Mouse (Mus musculus): ENCODE results near the gene Gpr55. TPM values are rescaled to one million over a fixed set of nuclear protein-coding genes. Genes with fewer than 3 reads are reported as not detected.
A peak's percentile ranks its signal among the peaks of the same experiment; 100 is the strongest.

The Gpr55 gene
- total RNA-seq, 2 experiments from 2014 or later = not detected

GRCm38 (mm10) chr1:85973468-85973877 lies 12.7 kb upstream of the Gpr55 start:
- H3K27ac ChIP-seq = no peak overlapping the region
- TF ChIP-seq CTCF (conservative IDR thresholded peaks at IDR 0.05) = no peak
- no peak for DNase-seq (ENCODE audit: low spot score in 2 of 2)
- no peak overlapping the region for H3K4me3 ChIP-seq

- Histone ChIP-seq H3K27ac (no peak overlapping the region), H3K4me3 (no peak overlapping the region)
- TF ChIP-seq CTCF (conservative IDR thresholded peaks at IDR 0.05) = no peak
- no peak for DNase-seq (ENCODE audit: low spot score in 2 of 2)
Measured at GRCm38 (mm10) chr1:85972341-85972740, 11.5 kb upstream of the Gpr55 start.

- DNase-seq (ENCODE audit: low spot score in 2 of 2) = no peak
- TF ChIP-seq CTCF (conservative IDR thresholded peaks at IDR 0.05) = no peak
- Histone ChIP-seq H3K27ac (no peak overlapping the region), H3K4me3 (no peak overlapping the region)
Measured at GRCm38 (mm10) chr1:85971070-85971469, 10.3 kb upstream of the Gpr55 start.

GRCm38 (mm10) chr1:85969519-85969918 lies 8.7 kb upstream of the Gpr55 start:
- peak; percentile 22 to 25 for DNase-seq (ENCODE audit: low spot score in 2 of 2)
- no peak for TF ChIP-seq CTCF (conservative IDR thresholded peaks at IDR 0.05)
- no peak overlapping the region for H3K27ac ChIP-seq
- no peak overlapping the region for H3K4me3 ChIP-seq

GRCm38 (mm10) chr1:85969081-85969480 lies 8.3 kb upstream of the Gpr55 start:
- H3K27ac ChIP-seq = no peak overlapping the region
- DNase-seq (ENCODE audit: low spot score in 2 of 2) = no peak
- no peak for TF ChIP-seq CTCF (conservative IDR thresholded peaks at IDR 0.05)
- no peak overlapping the region for H3K4me3 ChIP-seq

GRCm38 (mm10) chr1:85965856-85966255 lies 5.0 kb upstream of the Gpr55 start:
- peak overlapping the region; percentile 39; the same call in 1 of the 2 replicates for H3K27ac ChIP-seq
- TF ChIP-seq CTCF (conservative IDR thresholded peaks at IDR 0.05) = no peak
- H3K4me3 ChIP-seq = no peak overlapping the region
- no peak for DNase-seq (ENCODE audit: low spot score in 2 of 2)

- DNase-seq (ENCODE audit: low spot score in 2 of 2) = no peak
Measured at GRCm38 (mm10) chr1:85962081-85962480, 1.3 kb upstream of the Gpr55 start.

GRCm38 (mm10) chr1:85959889-85960276 lies 924 bp downstream of the Gpr55 start:
- Histone ChIP-seq H3K27ac (no peak overlapping the region), H3K4me3 (no peak overlapping the region)
- DNase-seq (ENCODE audit: low spot score in 2 of 2) = no peak
- TF ChIP-seq CTCF (conservative IDR thresholded peaks at IDR 0.05) = no peak

More at GRCm38 (mm10) chr1:85962081-85962480, 1.3 kb upstream of the Gpr55 start:
- TF ChIP-seq CTCF (conservative IDR thresholded peaks at IDR 0.05) = no peak
- Histone ChIP-seq H3K4me3 (no peak overlapping the region), H3K27ac (no peak overlapping the region)

GRCm38 (mm10) chr1:85959129-85959888 lies 1.5 kb downstream of the Gpr55 start:
- no peak for DNase-seq (ENCODE audit: low spot score in 2 of 2)
- Histone ChIP-seq H3K27ac (no peak overlapping the region), H3K4me3 (no peak overlapping the region)
- no peak for TF ChIP-seq CTCF (conservative IDR thresholded peaks at IDR 0.05)

GRCm38 (mm10) chr1:85957942-85958619 lies 2.7 kb downstream of the Gpr55 start:
- no peak overlapping the region for H3K27ac ChIP-seq
- no peak for TF ChIP-seq CTCF (conservative IDR thresholded peaks at IDR 0.05)
- DNase-seq (ENCODE audit: low spot score in 2 of 2) = no peak
- H3K4me3 ChIP-seq = no peak overlapping the region

GRCm38 (mm10) chr1:85957290-85957689 lies 3.5 kb downstream of the Gpr55 start:
- Histone ChIP-seq H3K27ac (no peak overlapping the region), H3K4me3 (no peak overlapping the region)
- no peak for TF ChIP-seq CTCF (conservative IDR thresholded peaks at IDR 0.05)
- no peak for DNase-seq (ENCODE audit: low spot score in 2 of 2)

- no peak for TF ChIP-seq CTCF (conservative IDR thresholded peaks at IDR 0.05)
- Histone ChIP-seq H3K4me3 (no peak overlapping the region), H3K27ac (no peak overlapping the region)
- no peak for DNase-seq (ENCODE audit: low spot score in 2 of 2)
Measured at GRCm38 (mm10) chr1:85955150-85955549, 5.7 kb downstream of the Gpr55 start.

- no peak for TF ChIP-seq CTCF (conservative IDR thresholded peaks at IDR 0.05)
- no peak for DNase-seq (ENCODE audit: low spot score in 2 of 2)
- H3K4me3 ChIP-seq = no peak overlapping the region
- H3K27ac ChIP-seq = no peak overlapping the region
Measured at GRCm38 (mm10) chr1:85949085-85949684, 11.6 kb downstream of the Gpr55 start.
